Mouse (Mus musculus) MEL (cell line): Measurements from ENCODE around the gene Atp8a1.

Experiments used
- CHD1 ChIP-seq: IDR thresholded peaks from 2 replicates; pipeline ENCODE4 v1.6.1; 2012; ENCODE audit warnings: low read depth, mild to moderate bottlenecking, inconsistent platforms, low read length, improper control_type of control experiment
- CHD2 ChIP-seq: IDR thresholded peaks from 2 replicates; pipeline ENCODE4 v1.6.1; 2011; ENCODE audit warnings: low read length, improper control_type of control experiment
- CTCF ChIP-seq, 3 experiments: IDR thresholded peaks in 2 of 3; conservative IDR thresholded peaks in 1 of 3; 2 replicates each; pipeline ENCODE4 v1.5.1; 2011 to 2012; ENCODE audit warnings: low read length in 3 of 3, low read depth in 2 of 3, mild to moderate bottlenecking in 2 of 3, improper control_type of control experiment in 1 of 3, inconsistent platforms in 1 of 3, mixed read lengths in 1 of 3, moderate library complexity in 1 of 3; ENCODE audit not compliant: control insufficient read depth in 1 of 3, insufficient read depth in 1 of 3, poor library complexity in 1 of 3, severe bottlenecking in 1 of 3
- ELF1 ChIP-seq: IDR thresholded peaks from 2 replicates; pipeline ENCODE4 v1.6.1; 2014; ENCODE audit warnings: low read depth, mild to moderate bottlenecking, inconsistent platforms, low read length, improper control_type of control experiment, moderate library complexity
- EP300 ChIP-seq, 2 experiments: IDR thresholded peaks; 2 replicates each; pipeline ENCODE4 v1.6.1; 2011; ENCODE audit warnings: improper control_type of control experiment in 2 of 2, low read length in 2 of 2, low read depth in 1 of 2, mild to moderate bottlenecking in 1 of 2
- MAZ ChIP-seq: IDR thresholded peaks from 2 replicates; pipeline ENCODE4 v1.6.1; 2012; ENCODE audit warnings: low read depth, mild to moderate bottlenecking, inconsistent platforms, low read length, improper control_type of control experiment
- MEF2A ChIP-seq: IDR thresholded peaks from 2 replicates; pipeline ENCODE4 v1.6.1; 2014; ENCODE audit warnings: low read depth, mild to moderate bottlenecking, inconsistent platforms, low read length, improper control_type of control experiment; ENCODE audit not compliant: poor library complexity, insufficient replicate concordance, severe bottlenecking; ENCODE audit errors: extremely low read depth
- MYC ChIP-seq: IDR thresholded peaks from 2 replicates; pipeline ENCODE4 v1.6.1; 2011; ENCODE audit warnings: low read depth, mild to moderate bottlenecking, low read length, improper control_type of control experiment, moderate library complexity
- NELFE ChIP-seq: IDR thresholded peaks from 2 replicates; pipeline ENCODE4 v1.6.1; 2011; ENCODE audit warnings: low read depth, low read length, improper control_type of control experiment
- POLR2A ChIP-seq, 2 experiments: IDR thresholded peaks; 2 replicates each; pipeline ENCODE4 v1.6.1; 2011 to 2012; ENCODE audit warnings: low read length in 2 of 2, mild to moderate bottlenecking in 2 of 2, control low read depth in 1 of 2, improper control_type of control experiment in 1 of 2, low read depth in 1 of 2, moderate library complexity in 1 of 2; ENCODE audit not compliant: control insufficient read depth in 1 of 2, insufficient read depth in 1 of 2, poor library complexity in 1 of 2
- RAD21 ChIP-seq: IDR thresholded peaks from 2 replicates; pipeline ENCODE4 v1.6.1; 2011; ENCODE audit warnings: mild to moderate bottlenecking, low read depth, low read length, improper control_type of control experiment
- SIN3A ChIP-seq: IDR thresholded peaks from 2 replicates; pipeline ENCODE4 v1.6.1; 2012; ENCODE audit warnings: low read length, improper control_type of control experiment, inconsistent platforms
- TCF12 ChIP-seq: IDR thresholded peaks from 2 replicates; pipeline ENCODE4 v1.6.1; 2014; ENCODE audit warnings: low read depth, mild to moderate bottlenecking, inconsistent platforms, low read length, improper control_type of control experiment, moderate library complexity
- ZMIZ1 ChIP-seq: IDR thresholded peaks from 2 replicates; pipeline ENCODE4 v1.6.1; 2012; ENCODE audit warnings: low read depth, mild to moderate bottlenecking, inconsistent platforms, low read length, improper control_type of control experiment, moderate library complexity

DNA sequence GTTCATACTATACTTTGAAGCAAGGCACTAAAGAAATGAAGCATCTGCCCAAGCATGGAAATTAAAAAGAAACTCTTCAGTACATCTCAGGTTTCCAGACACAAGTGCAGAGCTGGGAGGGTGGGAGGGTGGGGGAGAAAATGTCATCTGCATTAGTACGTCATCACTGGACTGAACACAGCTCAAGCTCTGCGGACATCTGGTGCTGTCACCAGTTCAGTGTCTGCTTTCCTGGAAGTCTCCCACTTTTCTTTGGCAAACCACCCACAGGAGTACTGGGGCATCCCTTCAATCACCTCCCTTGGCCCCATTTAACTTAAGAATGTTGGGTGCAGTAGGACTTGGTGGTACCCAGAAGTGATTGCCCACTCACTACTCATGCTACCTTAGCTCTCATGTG, 22.6 kb downstream of the Atp8a1 start:
- TF ChIP-seq POLR2A (IDR thresholded peaks at IDR 0.05; ENCODE audit: control insufficient read depth in 1 of 2, insufficient read depth in 1 of 2, low read depth in 1 of 2, low read length in 2 of 2, poor library complexity in 1 of 2) = no peak
- TF ChIP-seq RAD21 = no peak
- no peak for TF ChIP-seq SIN3A
- TF ChIP-seq CTCF (IDR thresholded peaks at IDR 0.05 in 2 of 3, conservative IDR thresholded peaks at IDR 0.05 in 1 of 3; ENCODE audit: control insufficient read depth in 1 of 3, insufficient read depth in 1 of 3, low read depth in 2 of 3, low read length in 3 of 3, poor library complexity in 1 of 3, severe bottlenecking in 1 of 3) = no peak
- no peak for TF ChIP-seq ZMIZ1
- no peak for TF ChIP-seq ELF1
- no peak for TF ChIP-seq MEF2A
- no peak for TF ChIP-seq MYC
- TF ChIP-seq EP300 (IDR thresholded peaks at IDR 0.05; ENCODE audit: low read depth in 1 of 2, low read length in 2 of 2) = no peak
- no peak for TF ChIP-seq CHD1
- no peak for TF ChIP-seq TCF12
- no peak for TF ChIP-seq NELFE
- TF ChIP-seq CHD2 = no peak
- TF ChIP-seq MAZ = no peak
